Mouse (Mus musculus): Measurements from ENCODE around the gene Polr2i.

Gene Polr2i

GRCm38 (mm10) chr7:30265531-30265930, 33.8 kb downstream of the Polr2i start:
- DNase-seq (ENCODE audit: low read depth, low spot score): no peak

DNA sequence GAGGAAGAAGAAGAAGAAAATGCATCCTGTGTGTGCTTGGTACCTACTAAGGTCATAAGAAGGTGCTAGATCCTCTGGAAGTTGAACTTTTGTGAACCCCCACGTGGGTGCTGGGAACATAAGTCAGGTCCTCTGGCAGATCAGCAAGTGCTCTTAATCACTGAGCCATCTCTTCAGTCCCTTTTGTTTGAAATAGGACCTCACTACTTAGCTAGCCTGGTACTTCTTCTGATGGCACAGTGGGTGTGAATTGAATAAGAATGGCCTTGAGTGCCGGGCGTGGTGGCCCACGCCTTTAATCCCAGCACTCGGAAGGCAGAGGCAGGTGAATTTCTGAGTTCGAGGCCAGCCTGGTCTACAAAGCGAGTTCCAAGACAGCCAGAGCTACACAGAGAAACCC, 34.2 kb downstream of the Polr2i start:
- DNase-seq (ENCODE audit: low read depth, low spot score): no peak

GRCm38 (mm10) chr7:30266780-30267179, 35.0 kb downstream of the Polr2i start:
- no peak for DNase-seq (ENCODE audit: low read depth, low spot score)

GRCm38 (mm10) chr7:30269641-30270040, 37.9 kb downstream of the Polr2i start:
- no peak for DNase-seq (ENCODE audit: low read depth, low spot score)

GRCm38 (mm10) chr7:30274383-30274782, 42.6 kb downstream of the Polr2i start:
- no peak for DNase-seq (ENCODE audit: low read depth, low spot score)

GRCm38 (mm10) chr7:30278911-30279310, 47.2 kb downstream of the Polr2i start:
- DNase-seq (ENCODE audit: low read depth, low spot score): no peak

DNA sequence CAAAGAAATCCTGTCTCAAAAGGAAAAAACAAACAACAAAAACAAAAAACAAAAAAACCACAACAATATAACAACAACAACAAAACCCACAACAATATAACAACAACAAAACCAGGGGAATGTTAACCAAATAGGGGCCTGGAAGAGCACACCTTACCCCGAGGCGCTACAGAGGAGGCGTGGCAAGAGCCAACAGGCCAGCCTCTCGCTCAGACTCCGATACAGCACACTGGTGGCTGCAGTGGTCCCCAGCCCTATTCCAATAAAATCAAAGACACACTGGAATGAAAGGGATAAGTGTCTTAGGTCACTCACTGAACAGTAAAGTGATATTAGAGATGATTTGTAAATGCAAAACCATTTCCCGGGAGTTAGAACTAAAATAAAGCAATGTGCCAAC, 47.8 kb downstream of the Polr2i start:
- DNase-seq (ENCODE audit: low read depth, low spot score): no peak

- peak; percentile 89 for DNase-seq (ENCODE audit: low read depth, low spot score)
Observed at GRCm38 (mm10) chr7:30279951-30280669, 48.4 kb downstream of the Polr2i start, which contains the start of the genes Thap8 and Wdr62. Gene Thap8, plus strand, starts transcription at chr7:30280094. Gene Wdr62, minus strand, starts transcription at chr7:30280419.

DNA sequence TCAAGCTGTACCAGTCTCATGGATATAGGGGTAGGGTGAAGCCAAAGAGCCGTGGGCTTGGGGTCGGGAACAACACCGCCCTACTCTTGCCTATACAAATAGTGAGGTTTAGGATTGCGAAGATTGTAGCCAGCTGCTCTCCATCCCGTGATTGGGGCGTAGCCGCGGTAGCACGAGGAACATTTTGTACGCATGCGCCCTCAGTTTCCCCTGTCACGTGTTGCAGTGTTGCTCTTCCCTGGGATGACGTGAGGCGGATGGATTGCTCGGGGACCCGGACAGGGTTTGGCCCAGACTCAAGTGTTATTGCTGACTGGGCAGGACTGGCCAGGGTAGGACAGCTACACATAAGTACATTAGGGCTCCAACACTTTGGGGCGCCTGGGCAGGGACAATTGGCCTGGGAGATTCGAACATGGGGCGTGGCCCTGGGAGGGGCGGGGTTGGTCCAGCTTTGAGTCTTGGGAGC, 49.0 kb downstream of the Polr2i start:
- DNase-seq (ENCODE audit: low read depth, low spot score): peak; percentile 84

DNA sequence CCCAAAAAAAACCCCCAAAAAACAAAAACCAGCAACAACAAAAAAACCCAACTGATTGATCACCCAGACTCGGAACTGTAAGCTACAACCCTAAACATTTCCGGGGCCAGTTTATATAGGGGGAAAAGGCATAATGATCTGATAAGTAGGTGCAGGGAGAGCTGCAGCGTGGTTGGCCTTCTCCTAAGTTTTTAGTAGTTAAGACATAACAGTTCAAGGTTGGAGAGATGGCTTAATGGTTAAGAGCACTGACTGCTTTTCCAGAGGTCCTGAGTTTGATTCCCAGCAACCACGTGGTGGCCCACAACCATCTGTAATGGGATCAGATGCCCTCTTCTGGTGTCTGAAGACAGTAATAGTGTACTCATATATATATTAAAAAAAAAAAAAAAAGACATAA, 49.8 kb downstream of the Polr2i start:
- DNase-seq (ENCODE audit: low read depth, low spot score): no peak

DNA sequence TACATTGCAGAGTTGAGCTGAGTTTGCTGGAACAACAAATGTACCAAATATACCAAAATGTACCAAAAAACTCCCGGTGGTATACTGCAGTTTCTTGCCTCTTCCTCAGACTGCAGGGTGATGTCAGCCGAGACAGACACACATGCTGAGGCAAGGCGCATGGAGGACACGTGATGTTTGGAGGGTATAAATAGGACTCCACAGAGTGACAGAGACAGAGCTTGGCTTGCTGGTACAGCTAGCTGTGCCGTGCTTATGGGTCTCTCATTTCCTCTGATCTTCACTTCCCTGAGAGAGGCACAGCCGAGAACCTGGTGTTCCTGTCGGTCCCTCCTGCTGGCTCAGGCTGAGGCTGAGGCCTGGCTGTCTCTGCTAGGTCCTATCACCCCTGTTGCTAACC, 51.0 kb downstream of the Polr2i start:
- DNase-seq (ENCODE audit: low read depth, low spot score): no peak
